Mouse (Mus musculus) liver, embryonic 15.5 days (tissue): ENCODE data around the gene Ppp1r12b. TPM values are rescaled to one million over a fixed set of nuclear protein-coding genes. Genes with fewer than 3 reads are reported as not detected.

ENCODE experiments used
- ATAC-seq: fragments of 200-750 bp; cut with Nextera tagmentation; 2 replicates; pipeline ENCODE4 v1.8.0; 2017; ENCODE audit warnings: moderate number of reproducible peaks, mild to moderate bottlenecking, moderate library complexity; ENCODE audit not compliant: insufficient read depth
- H3K27ac ChIP-seq: fragments of 300-500 bp; sonication (generic); replicated peaks from 2 replicates; pipeline ENCODE4 v1.5.1; 2015; ENCODE audit warnings: mild to moderate bottlenecking, inconsistent platforms
- H3K27me3 ChIP-seq: fragments of 300-500 bp; sonication (generic); 2 replicates; pipeline ENCODE4 v1.6.1; 2015; ENCODE audit warnings: mild to moderate bottlenecking, inconsistent platforms
- H3K36me3 ChIP-seq: fragments of 300-500 bp; sonication (generic); replicated peaks from 2 replicates; pipeline ENCODE4 v1.6.1; 2015; ENCODE audit warnings: moderate library complexity, mild to moderate bottlenecking, inconsistent platforms
- H3K4me1 ChIP-seq: fragments of 300-500 bp; sonication (generic); replicated peaks from 2 replicates; pipeline ENCODE4 v1.6.1; 2015; ENCODE audit warnings: inconsistent platforms
- H3K4me2 ChIP-seq: fragments of 300-500 bp; sonication (generic); 2 replicates; pipeline ENCODE4 v1.6.1; 2015; ENCODE audit warnings: moderate library complexity, mild to moderate bottlenecking, inconsistent platforms
- H3K4me3 ChIP-seq: fragments of 300-500 bp; sonication (generic); replicated peaks from 2 replicates; pipeline ENCODE4 v1.5.1; 2015; ENCODE audit warnings: mild to moderate bottlenecking, inconsistent platforms
- H3K9ac ChIP-seq: fragments of 300-500 bp; sonication (generic); 2 replicates; pipeline ENCODE4 v1.6.1; 2015; ENCODE audit warnings: moderate library complexity, mild to moderate bottlenecking, inconsistent platforms
- H3K9me3 ChIP-seq: fragments of 300-500 bp; sonication (generic); replicated peaks from 2 replicates; pipeline ENCODE4 v1.6.1; 2016; ENCODE audit warnings: inconsistent platforms
- WGBS: fragments of 180-500 bp; shearing (Covaris S2); methylation state at CpG from one replicate; pipeline ENCODE4 v1.1.7; 2015; ENCODE audit warnings: mixed read lengths; ENCODE audit not compliant: insufficient replicate concordance; 5-methylcytosine and 5-hydroxymethylcytosine counted together
- polyA plus RNA-seq: library from polyadenylated mRNA; unstranded; fragments of >200 nt; fragmentation: Nextera tagmentation; extraction: Ambion mirVana; gene quantifications from 2 replicates; pipeline ENCODE4 v1.2.1, GENCODE M21; 2015

Ppp1r12b gene
- polyA plus RNA-seq, 1 experiment from 2014 or later = 2.5 TPM

DNA sequence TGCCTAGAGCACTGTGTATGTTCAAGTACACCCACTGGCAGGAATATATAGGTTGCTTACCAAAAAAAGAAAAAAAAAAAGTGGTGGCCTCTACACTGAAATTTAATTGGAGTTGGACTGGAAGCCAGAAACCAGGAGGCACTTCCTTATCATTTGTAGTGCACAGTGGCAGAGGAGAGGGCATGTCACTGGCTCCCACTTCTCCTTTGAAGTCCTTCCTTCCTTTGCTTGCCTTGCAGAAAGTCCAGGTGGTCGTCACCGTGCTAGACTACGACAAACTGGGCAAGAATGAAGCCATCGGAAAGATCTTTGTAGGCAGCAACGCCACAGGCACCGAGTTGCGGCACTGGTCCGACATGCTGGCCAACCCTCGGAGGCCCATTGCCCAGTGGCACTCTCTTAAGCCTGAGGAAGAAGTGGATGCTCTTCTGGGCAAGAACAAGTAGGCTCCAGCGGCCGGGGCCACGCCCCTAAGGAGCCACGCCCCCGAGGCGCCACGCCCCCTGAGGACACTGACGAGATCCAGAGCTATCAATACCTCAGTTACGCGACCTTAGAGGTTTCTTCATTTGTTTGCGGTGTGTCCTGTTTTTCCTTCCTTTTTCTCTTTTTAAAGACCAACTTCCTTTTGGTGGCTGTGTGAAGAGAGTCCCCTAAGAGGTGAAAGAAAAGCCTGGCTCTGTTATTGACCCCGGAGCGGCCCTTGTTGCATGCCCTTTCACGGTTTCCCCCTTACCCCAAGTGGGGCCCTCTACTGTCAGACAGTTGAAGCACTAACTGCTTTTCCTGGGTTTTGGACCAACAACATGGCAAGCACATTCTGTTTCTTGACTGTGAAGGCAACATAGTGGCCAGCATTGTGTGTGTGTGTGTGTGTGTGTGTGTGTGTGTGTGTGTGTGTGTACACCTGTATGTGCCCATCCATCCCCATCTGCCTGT is 208.2 kb downstream of the Ppp1r12b start:
- no peaks in the 10 kb centered on the region for H3K9me3 ChIP-seq
- H3K36me3 ChIP-seq = no peaks in the 10 kb centered on the region
- WGBS = 8% methylated on average over 23 of the region's 23 CpGs
- H3K4me1 ChIP-seq = peaks cover 37% of the 10 kb centered on the region
- H3K4me2 ChIP-seq = peak overlapping the region; percentile 68
- no peak overlapping the region for H3K27ac ChIP-seq
- H3K9ac ChIP-seq = no peak overlapping the region; the same call in 1 of the 2 replicates
- no peaks in the 10 kb centered on the region; the same call in 1 of the 2 replicates for H3K27me3 ChIP-seq
- peak; percentile 68 for ATAC-seq
- H3K4me3 ChIP-seq = peak overlapping the region; percentile 45

- no peak for ATAC-seq
- 50% methylated on average over 4 of the region's 6 CpGs for WGBS
- Histone ChIP-seq H3K4me1 (peaks cover 55% of the 10 kb centered on the region), H3K27ac (no peak overlapping the region), H3K36me3 (no peaks in the 10 kb centered on the region), H3K4me2 (no peak overlapping the region; the same call in 1 of the 2 replicates), H3K9me3 (no peaks in the 10 kb centered on the region), H3K27me3 (no peaks in the 10 kb centered on the region; the same call in 1 of the 2 replicates), H3K9ac (no peak overlapping the region), H3K4me3 (no peak overlapping the region)
Measured at GRCm38 (mm10) chr1:134745648-134746047, 210.1 kb downstream of the Ppp1r12b start.

GRCm38 (mm10) chr1:134741946-134742661 is 213.6 kb downstream of the Ppp1r12b start:
- Histone ChIP-seq H3K27ac (peak overlapping the region; percentile 84), H3K4me3 (peak overlapping the region; percentile 32), H3K4me2 (peak overlapping the region; percentile 71), H3K9me3 (no peaks in the 10 kb centered on the region), H3K36me3 (no peaks in the 10 kb centered on the region), H3K9ac (peak overlapping the region; percentile 32; the same call in 1 of the 2 replicates), H3K27me3 (no peaks in the 10 kb centered on the region), H3K4me1 (peaks cover 44% of the 10 kb centered on the region)
- 24% methylated on average over 7 of the region's 7 CpGs for WGBS
- ATAC-seq = peak; percentile 96

- no peaks in the 10 kb centered on the region for H3K9me3 ChIP-seq
- H3K4me3 ChIP-seq = peak overlapping the region; percentile 32
- H3K27ac ChIP-seq = peak overlapping the region; percentile 84
- H3K4me1 ChIP-seq = peaks cover 40% of the 10 kb centered on the region
- no peaks in the 10 kb centered on the region for H3K27me3 ChIP-seq
- peak; percentile 47 for ATAC-seq
- no peaks in the 10 kb centered on the region for H3K36me3 ChIP-seq
- WGBS = 30% methylated on average over 6 of the region's 6 CpGs
- H3K9ac ChIP-seq = peak overlapping the region; percentile 32; the same call in 1 of the 2 replicates
- peak overlapping the region; percentile 71 for H3K4me2 ChIP-seq
Measured at GRCm38 (mm10) chr1:134741433-134741832, 214.3 kb downstream of the Ppp1r12b start.

DNA sequence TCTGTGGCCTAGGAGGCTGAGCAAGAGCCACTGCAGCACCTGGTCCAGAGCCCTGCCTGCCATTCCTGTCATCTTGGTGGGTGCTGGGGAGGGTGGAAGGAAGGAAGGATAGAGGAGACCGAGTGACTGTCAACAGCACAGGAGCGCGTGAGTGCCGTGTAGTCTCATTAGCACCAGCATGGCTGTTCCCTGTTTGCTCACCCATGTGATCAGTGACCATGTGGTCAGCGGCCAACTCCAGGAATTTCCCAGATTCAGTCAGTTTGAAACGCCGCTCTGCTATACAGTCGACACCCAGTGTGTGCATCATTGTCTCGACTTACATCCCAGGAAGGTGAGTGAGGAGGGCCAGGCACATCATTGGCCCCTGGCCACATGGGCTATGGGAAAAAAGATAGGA is 218.3 kb downstream of the Ppp1r12b start:
- Histone ChIP-seq H3K4me1 (peaks cover 19% of the 10 kb centered on the region), H3K36me3 (no peaks in the 10 kb centered on the region), H3K4me2 (no peak overlapping the region), H3K9ac (no peak overlapping the region), H3K27ac (no peak overlapping the region), H3K9me3 (no peaks in the 10 kb centered on the region), H3K4me3 (no peak overlapping the region), H3K27me3 (no peaks in the 10 kb centered on the region; the same call in 1 of the 2 replicates)
- ATAC-seq = no peak
- WGBS = 70% methylated on average over 9 of the region's 9 CpGs

DNA sequence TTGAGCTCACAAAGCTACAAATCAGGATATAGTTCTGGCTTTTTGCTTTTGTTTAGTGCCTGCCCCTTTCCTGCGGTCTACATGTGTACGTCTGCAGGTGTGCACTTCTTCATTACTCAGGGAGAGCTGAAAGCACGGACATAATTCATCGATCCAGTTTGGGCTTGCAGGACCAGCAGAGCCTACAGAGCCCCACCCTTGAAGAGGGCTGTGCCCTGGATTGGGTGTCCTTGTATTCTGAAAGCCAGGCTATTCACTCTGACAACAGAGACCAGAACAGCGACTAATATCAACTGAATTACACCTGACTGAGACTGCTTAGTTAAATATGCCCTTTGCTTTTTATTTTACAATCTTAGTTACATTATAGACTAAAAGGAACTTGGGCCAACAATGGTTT is 222.1 kb downstream of the Ppp1r12b start:
- H3K4me2 ChIP-seq = no peak overlapping the region
- no peak overlapping the region for H3K9ac ChIP-seq
- 76% methylated on average over 5 of the region's 5 CpGs for WGBS
- no peaks in the 10 kb centered on the region for H3K36me3 ChIP-seq
- H3K4me1 ChIP-seq = no peaks in the 10 kb centered on the region
- no peak for ATAC-seq
- H3K4me3 ChIP-seq = no peak overlapping the region
- H3K27me3 ChIP-seq = no peaks in the 10 kb centered on the region; the same call in 1 of the 2 replicates
- no peaks in the 10 kb centered on the region for H3K9me3 ChIP-seq
- no peak overlapping the region for H3K27ac ChIP-seq

GRCm38 (mm10) chr1:134727256-134727655 is 228.5 kb downstream of the Ppp1r12b start:
- H3K4me1 ChIP-seq = peaks cover 4% of the 10 kb centered on the region; the same call in 1 of the 2 replicates
- no peaks in the 10 kb centered on the region for H3K9me3 ChIP-seq
- H3K9ac ChIP-seq = no peak overlapping the region
- H3K27me3 ChIP-seq = no peaks in the 10 kb centered on the region
- H3K4me3 ChIP-seq = no peak overlapping the region
- no peak overlapping the region for H3K4me2 ChIP-seq
- no peak overlapping the region for H3K27ac ChIP-seq
- 56% methylated on average over 8 of the region's 8 CpGs for whole genome bisulfite sequencing
- no peak for ATAC-seq
- H3K36me3 ChIP-seq = no peaks in the 10 kb centered on the region

DNA sequence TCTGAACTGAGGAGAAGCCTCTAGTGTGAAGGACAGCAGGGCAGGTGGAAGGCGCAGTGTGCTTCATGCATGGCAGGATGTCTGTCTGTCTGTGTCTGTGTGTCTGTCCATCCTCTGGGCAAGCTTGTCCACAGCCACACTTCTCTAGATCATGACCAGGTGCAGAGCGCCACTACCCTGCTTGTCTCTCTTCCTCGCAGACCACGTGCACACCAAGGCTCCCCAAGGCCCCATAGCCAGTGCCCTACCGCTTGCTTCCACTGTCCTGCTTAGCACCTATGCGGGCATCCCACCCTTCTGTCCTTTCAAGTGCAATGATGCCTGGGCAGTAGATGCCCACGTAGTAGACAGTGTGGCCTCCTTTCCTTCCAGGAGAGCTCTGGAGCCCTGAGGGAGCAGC is 229.3 kb downstream of the Ppp1r12b start:
- no peak overlapping the region for H3K4me2 ChIP-seq
- no peak overlapping the region for H3K4me3 ChIP-seq
- no peaks in the 10 kb centered on the region for H3K36me3 ChIP-seq
- ATAC-seq = no peak
- no peaks in the 10 kb centered on the region; the same call in 1 of the 2 replicates for H3K27me3 ChIP-seq
- H3K4me1 ChIP-seq = peaks cover 4% of the 10 kb centered on the region; the same call in 1 of the 2 replicates
- H3K27ac ChIP-seq = no peak overlapping the region
- H3K9ac ChIP-seq = no peak overlapping the region
- 78% methylated on average over 7 of the region's 7 CpGs for WGBS
- H3K9me3 ChIP-seq = no peaks in the 10 kb centered on the region

- H3K27ac ChIP-seq = no peak overlapping the region
- H3K9me3 ChIP-seq = no peaks in the 10 kb centered on the region
- no peak for ATAC-seq
- H3K9ac ChIP-seq = no peak overlapping the region
- 20% methylated on average over 5 of the region's 5 CpGs for WGBS
- peaks cover 4% of the 10 kb centered on the region; the same call in 1 of the 2 replicates for H3K4me1 ChIP-seq
- no peak overlapping the region for H3K4me3 ChIP-seq
- H3K27me3 ChIP-seq = no peaks in the 10 kb centered on the region; the same call in 1 of the 2 replicates
- H3K4me2 ChIP-seq = no peak overlapping the region
- H3K36me3 ChIP-seq = no peaks in the 10 kb centered on the region
Measured at GRCm38 (mm10) chr1:134725276-134725675, 230.5 kb downstream of the Ppp1r12b start.

GRCm38 (mm10) chr1:134722891-134723290 is 232.9 kb downstream of the Ppp1r12b start:
- H3K27ac ChIP-seq = no peak overlapping the region
- H3K4me1 ChIP-seq = peaks cover 10% of the 10 kb centered on the region; the same call in 1 of the 2 replicates
- no peak for ATAC-seq
- no peak overlapping the region for H3K4me3 ChIP-seq
- WGBS = 72% methylated on average over 7 of the region's 7 CpGs
- no peak overlapping the region for H3K9ac ChIP-seq
- H3K9me3 ChIP-seq = no peaks in the 10 kb centered on the region
- H3K36me3 ChIP-seq = no peaks in the 10 kb centered on the region
- H3K27me3 ChIP-seq = peaks cover 9% of the 10 kb centered on the region; the same call in 1 of the 2 replicates
- H3K4me2 ChIP-seq = no peak overlapping the region

DNA sequence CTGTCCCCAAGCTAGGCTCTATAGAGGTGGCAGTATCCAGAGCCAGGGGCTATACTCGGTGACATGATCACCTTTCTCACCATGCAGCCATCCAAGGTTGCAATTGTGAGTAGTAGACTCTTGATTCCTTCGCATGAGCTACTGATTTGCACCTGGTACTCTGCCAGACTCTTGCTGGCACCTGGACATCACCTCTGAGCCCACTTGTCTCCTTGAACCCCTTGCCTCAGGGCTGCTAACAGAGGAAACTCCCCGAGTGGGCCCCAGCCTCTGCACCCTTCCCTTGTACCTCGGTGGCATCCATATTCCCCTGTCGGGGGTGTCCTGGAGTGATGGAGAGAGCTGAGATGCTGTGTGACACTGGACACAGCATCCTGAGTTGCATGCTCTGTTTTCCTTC is 234.3 kb downstream of the Ppp1r12b start:
- Histone ChIP-seq H3K27ac (no peak overlapping the region), H3K4me2 (no peak overlapping the region), H3K9me3 (no peaks in the 10 kb centered on the region), H3K27me3 (peaks cover 9% of the 10 kb centered on the region; the same call in 1 of the 2 replicates), H3K9ac (no peak overlapping the region), H3K36me3 (no peaks in the 10 kb centered on the region), H3K4me1 (0 out of 2 replicates have a peak, but pooled peaks cover 6% of the 10 kb centered on the region), H3K4me3 (no peak overlapping the region)
- WGBS = 56% methylated on average over 5 of the region's 5 CpGs
- no peak for ATAC-seq
